Mouse (Mus musculus) hindbrain, postnatal 0 days (tissue): ENCODE results near the gene Cox7a2l. TPM values are rescaled to one million over a fixed set of nuclear protein-coding genes. Genes with fewer than 3 reads are reported as not detected.
A peak's percentile ranks its signal among the peaks of the same experiment; 100 is the strongest.

Experiments used
- ATAC-seq: fragments of 200-750 bp; cut with Nextera tagmentation; 2 replicates; pipeline ENCODE4 v1.8.0; 2017; ENCODE audit warnings: mild to moderate bottlenecking, moderate TSS enrichment, moderate library complexity
- DNase-seq: peaks from one replicate; pipeline ENCODE4 v3.0.0-alpha.2; 2015; ENCODE audit warnings: low spot score
- H3K27ac ChIP-seq: fragments of 300-500 bp; sonication (generic); 2 replicates; pipeline ENCODE4 v1.5.1; 2014; ENCODE audit warnings: mild to moderate bottlenecking
- H3K27me3 ChIP-seq: fragments of 300-500 bp; sonication (generic); 2 replicates; pipeline ENCODE4 v1.6.1; 2014; ENCODE audit warnings: low read length, mixed read lengths; ENCODE audit not compliant: insufficient read depth
- H3K36me3 ChIP-seq: fragments of 300-500 bp; sonication (generic); 2 replicates; pipeline ENCODE4 v1.6.1; 2014; ENCODE audit warnings: low read length, mixed read lengths; ENCODE audit not compliant: insufficient read depth
- H3K4me1 ChIP-seq: fragments of 300-500 bp; sonication (generic); 2 replicates; pipeline ENCODE4 v1.6.1; 2014; ENCODE audit warnings: antibody characterized with exemption, low read length, mixed read lengths; ENCODE audit not compliant: insufficient read depth
- H3K4me2 ChIP-seq: fragments of 300-500 bp; sonication (generic); 2 replicates; pipeline ENCODE4 v1.6.1; 2014; ENCODE audit warnings: low read depth, mild to moderate bottlenecking, low read length, moderate library complexity, mixed read lengths
- H3K4me3 ChIP-seq: fragments of 300-500 bp; sonication (generic); 2 replicates; pipeline ENCODE4 v1.5.1; 2014; ENCODE audit warnings: low read length
- H3K9ac ChIP-seq: fragments of 300-500 bp; sonication (generic); replicated peaks from 2 replicates; pipeline ENCODE4 v1.6.1; 2014; ENCODE audit warnings: mild to moderate bottlenecking, low read length, moderate library complexity, mixed read lengths
- H3K9me3 ChIP-seq: fragments of 300-500 bp; sonication (generic); 2 replicates; pipeline ENCODE4 v1.6.1; 2016; ENCODE audit warnings: low read length, mixed read lengths
- CTCF ChIP-seq: IDR thresholded peaks from 2 replicates; pipeline ENCODE4 v1.5.1; 2016; ENCODE audit warnings: antibody characterized with exemption, control low read depth, low read depth
- WGBS: fragments of 180-500 bp; shearing (Covaris S2); extraction: QIAGEN DNeasy Blood & Tissue Kit; methylation state at CpG from one replicate; pipeline ENCODE4 v1.1.7; 2014; 5-methylcytosine and 5-hydroxymethylcytosine counted together
- polyA plus RNA-seq: library from polyadenylated mRNA; unstranded; fragments of >200 nt; fragmentation: Nextera tagmentation; extraction: Ambion mirVana; gene quantifications from 2 replicates; pipeline ENCODE4 v1.2.1, GENCODE M21; 2015
- total RNA-seq: library from RNA; depleted of rRNA; stranded (reverse); fragments of >200 nt; gene quantifications from 2 replicates; pipeline ENCODE4 v1.2.3, GENCODE M21; 2014

Cox7a2l gene
- total and polyA plus RNA-seq, 2 experiments from 2014 or later = 235 to 356 TPM

DNA sequence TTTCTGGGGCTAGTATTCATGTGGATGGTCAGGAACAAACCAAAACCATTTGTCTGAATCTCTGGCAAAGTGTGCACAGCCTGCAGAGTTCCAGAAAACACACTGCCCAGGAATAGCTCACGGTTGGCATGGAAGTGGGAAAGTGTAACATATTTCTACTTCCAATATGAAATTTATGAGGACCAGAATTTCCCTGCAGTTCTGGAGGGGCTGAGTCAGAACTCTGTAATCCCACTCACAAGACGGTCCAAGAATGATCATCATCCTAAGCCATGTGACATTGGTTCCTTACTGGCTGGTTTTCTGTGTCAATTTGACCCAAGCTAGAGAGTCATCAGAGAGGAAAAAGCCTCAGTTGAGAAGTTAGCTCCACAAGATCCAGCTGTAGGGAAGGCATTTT lies 25.3 kb upstream of the Cox7a2l start:
- DNase-seq (no peak), ATAC-seq (no peak)
- Histone ChIP-seq H3K4me3 (no peak overlapping the region), H3K4me1 (no peaks in the 10 kb centered on the region), H3K9me3 (no peaks in the 10 kb centered on the region), H3K9ac (no peak overlapping the region), H3K27ac (no peak overlapping the region), H3K4me2 (no peak overlapping the region), H3K27me3 (no peaks in the 10 kb centered on the region), H3K36me3 (no peaks in the 10 kb centered on the region)
- WGBS = 85% methylated on average over 2 of the region's 2 CpGs
- no peak for TF ChIP-seq CTCF

- DNase-seq (no peak), ATAC-seq (no peak)
- no peak for TF ChIP-seq CTCF
- H3K36me3 ChIP-seq = no peaks in the 10 kb centered on the region
- H3K4me3 ChIP-seq = no peak overlapping the region
- no peak overlapping the region for H3K9ac ChIP-seq
- 72% methylated on average over 12 of the region's 12 CpGs for WGBS
- H3K4me2 ChIP-seq = no peak overlapping the region
- no peaks in the 10 kb centered on the region for H3K9me3 ChIP-seq
- H3K27me3 ChIP-seq = no peaks in the 10 kb centered on the region
- no peaks in the 10 kb centered on the region for H3K4me1 ChIP-seq
- no peak overlapping the region for H3K27ac ChIP-seq
Observed at GRCm38 (mm10) chr17:83539262-83540037, 22.3 kb upstream of the Cox7a2l start.

DNA sequence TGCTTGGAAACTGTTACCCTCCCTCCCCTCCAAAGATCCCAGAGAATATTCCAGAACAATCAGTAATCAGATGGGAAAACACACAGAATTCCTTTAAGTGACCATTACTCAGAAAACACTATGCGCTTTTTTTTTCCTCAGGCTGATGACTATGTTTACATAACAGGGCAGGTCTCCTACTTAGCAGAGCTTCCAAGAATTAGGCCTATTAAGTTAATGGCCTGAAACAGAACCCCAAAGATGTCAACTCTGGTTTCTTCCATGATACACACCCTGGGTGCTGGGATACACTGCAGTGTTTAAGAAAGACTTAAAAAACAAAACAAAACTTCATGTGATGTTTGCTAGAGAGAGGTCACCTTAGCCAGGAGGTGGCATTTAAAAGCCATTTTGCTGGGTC lies 21.6 kb upstream of the Cox7a2l start:
- 0 out of 2 replicates have a peak overlapping the region, but pooled peaks have one; percentile 29 for H3K27ac ChIP-seq
- no peak for TF ChIP-seq CTCF
- no peaks in the 10 kb centered on the region for H3K4me1 ChIP-seq
- H3K36me3 ChIP-seq = no peaks in the 10 kb centered on the region
- no peak for ATAC-seq
- WGBS = 90% methylated on average over 1 of the region's 1 CpGs
- no peak overlapping the region for H3K9ac ChIP-seq
- no peaks in the 10 kb centered on the region for H3K27me3 ChIP-seq
- H3K9me3 ChIP-seq = no peaks in the 10 kb centered on the region
- no peak for DNase-seq
- H3K4me3 ChIP-seq = no peak overlapping the region
- H3K4me2 ChIP-seq = no peak overlapping the region

GRCm38 (mm10) chr17:83538141-83538540 lies 21.0 kb upstream of the Cox7a2l start:
- H3K9ac ChIP-seq = no peak overlapping the region
- no peak overlapping the region for H3K4me2 ChIP-seq
- no peaks in the 10 kb centered on the region for H3K9me3 ChIP-seq
- DNase-seq = no peak
- peak overlapping the region; percentile 29; the same call in 1 of the 2 replicates for H3K27ac ChIP-seq
- no peaks in the 10 kb centered on the region for H3K27me3 ChIP-seq
- no peaks in the 10 kb centered on the region for H3K36me3 ChIP-seq
- H3K4me1 ChIP-seq = no peaks in the 10 kb centered on the region
- ATAC-seq = no peak
- no peak overlapping the region for H3K4me3 ChIP-seq
- no peak for TF ChIP-seq CTCF
- WGBS = 38% methylated on average over 9 of the region's 9 CpGs

- Histone ChIP-seq H3K27ac (no peak overlapping the region), H3K4me1 (no peaks in the 10 kb centered on the region; the same call in 1 of the 2 replicates), H3K36me3 (no peaks in the 10 kb centered on the region), H3K9ac (no peak overlapping the region), H3K9me3 (no peaks in the 10 kb centered on the region), H3K4me2 (no peak overlapping the region), H3K4me3 (no peak overlapping the region), H3K27me3 (no peaks in the 10 kb centered on the region)
- no peak for ATAC-seq
- WGBS = 72% methylated on average over 9 of the region's 9 CpGs
- no peak for DNase-seq
- no peak for TF ChIP-seq CTCF
Observed at GRCm38 (mm10) chr17:83533150-83533549, 16.0 kb upstream of the Cox7a2l start.

GRCm38 (mm10) chr17:83527651-83528381 lies 10.7 kb upstream of the Cox7a2l start:
- H3K9me3 ChIP-seq = no peaks in the 10 kb centered on the region
- H3K27ac ChIP-seq = no peak overlapping the region
- H3K4me2 ChIP-seq = peak overlapping the region; percentile 3; the same call in 1 of the 2 replicates
- no peak overlapping the region for H3K9ac ChIP-seq
- H3K27me3 ChIP-seq = no peaks in the 10 kb centered on the region
- WGBS = 21% methylated on average over 17 of the region's 17 CpGs
- no peak for TF ChIP-seq CTCF
- no peaks in the 10 kb centered on the region for H3K36me3 ChIP-seq
- peak; percentile 43 for ATAC-seq
- DNase-seq = peak; percentile 56
- no peak overlapping the region for H3K4me3 ChIP-seq
- peaks cover 15% of the 10 kb centered on the region for H3K4me1 ChIP-seq
